12 mouse cellular contexts compared by ENCODE assay signal in genomic region chr11:106588781-106589180, GRCm38 (mm10). TPM values are rescaled to one million over a fixed set of nuclear protein-coding genes. Genes with fewer than 3 reads are reported as not detected.
DNase-seq lines count a peak whose midpoint lies in the region; ATAC-seq and TF ChIP-seq lines count a peak whose summit lies in the region.
"Had no signal": no experiment of that assay in that cellular context is flagged by ENCODE, and none has a peak within 500 bp of the region (broad histone marks: within the 10 kb centered on the region; RNA-seq: fewer than 3 reads in every experiment).

No protein-coding gene starts in this region.

- intact Hi-C loops in heart, adult 2 months (cut with DNase I), result loop anchor here (2.0 kb wide), 1 partner anchor 20 kb away; no protein-coding TSS in a partner anchor
- intact Hi-C loops in heart, postnatal 36 days (cut with DNase I), result no loop called here

- no peak for DNase-seq in heart, adult 2 months
- DNase-seq in heart, postnatal 36 days, result no peak
- peak; percentile 55 for DNase-seq in 416B (ENCODE audit: low read depth)
- DNase-seq in kidney, adult 2 months, result no peak
- no peak for DNase-seq in layer of hippocampus, adult 9-10 months (ENCODE audit: low spot score)
- DNase-seq: adrenal gland, postnatal 25 days; kidney, postnatal 14 days; lung, adult 18-20 months had no signal

- H3K79me2 ChIP-seq in heart, adult 2 months (replicated peaks; ENCODE audit: control insufficient read depth, insufficient read depth, low read length), result peaks cover 3% of the 10 kb centered on the region

- no peaks in the 10 kb centered on the region for H3K27me3 ChIP-seq in heart, adult 2 months (ENCODE audit: control insufficient read depth, insufficient read depth, low read length)
- H3K27me3 ChIP-seq in kidney, adult 2 months (replicated peaks; ENCODE audit: control insufficient read depth, insufficient read depth, low read length), result no peaks in the 10 kb centered on the region
- H3K27me3 ChIP-seq: embryonic facial prominence, embryonic 12.5 days had no signal

- H3K36me3 ChIP-seq in heart, adult 2 months (ENCODE audit: control insufficient read depth, insufficient read depth, low read length), result no peaks in the 10 kb centered on the region
- no peaks in the 10 kb centered on the region for H3K36me3 ChIP-seq in kidney, adult 2 months (ENCODE audit: control insufficient read depth, insufficient read depth, low read length)
- H3K36me3 ChIP-seq: embryonic facial prominence, embryonic 12.5 days; forebrain, embryonic 10.5 days had no signal

- H3K4me1 ChIP-seq in heart, adult 2 months (ENCODE audit: control insufficient read depth, insufficient read depth, low read length), result peaks cover 8% of the 10 kb centered on the region
- peaks cover 20% of the 10 kb centered on the region for H3K4me1 ChIP-seq in brown adipose tissue, adult 24 weeks (ENCODE audit: control insufficient read depth, insufficient read depth, insufficient read length, low read length)
- H3K4me1 ChIP-seq in kidney, adult 2 months (ENCODE audit: control insufficient read depth, insufficient read depth, low read length), result no peaks in the 10 kb centered on the region; the same call in 1 of the 2 replicates

- 18% methylated on average over 8 of the region's 8 CpGs for WGBS in heart, adult 2 months
- 50% methylated on average over 8 of the region's 8 CpGs for WGBS in kidney, adult 2 months

- TF ChIP-seq CTCF in heart, adult 2 months (IDR thresholded peaks at IDR 0.05), result no peak
- TF ChIP-seq CTCF in kidney, adult 2 months (conservative IDR thresholded peaks at IDR 0.05; ENCODE audit: insufficient read depth, insufficient read length, low read depth, low read length), result no peak

- no peak overlapping the region; the same call in 1 of the 2 replicates for H3K27ac ChIP-seq in heart, adult 2 months
- 0 out of 2 replicates have a peak overlapping the region, but pooled peaks have one; percentile 10 for H3K27ac ChIP-seq in brown adipose tissue, adult 24 weeks (replicated peaks; ENCODE audit: low read depth, low read length)
- H3K27ac ChIP-seq in kidney, adult 2 months (ENCODE audit: insufficient read depth, low read depth, low read length), result no peak overlapping the region
- H3K27ac ChIP-seq: embryonic facial prominence, embryonic 12.5 days; forebrain, embryonic 10.5 days had no signal

- TF ChIP-seq POLR2A in heart, adult 2 months (IDR thresholded peaks at IDR 0.05; ENCODE audit: insufficient read depth, low read depth, low read length), result no peak
- no peak for TF ChIP-seq POLR2A in kidney, adult 2 months (IDR thresholded peaks at IDR 0.05; ENCODE audit: low read depth, low read length)

- H3K9ac ChIP-seq in heart, adult 2 months (ENCODE audit: low read depth, low read length), result no peak overlapping the region
- H3K9ac ChIP-seq: embryonic facial prominence, embryonic 12.5 days had no signal

- no peak overlapping the region for H3K4me3 ChIP-seq in heart, adult 2 months
- H3K4me3 ChIP-seq in brown adipose tissue, adult 24 weeks (ENCODE audit: insufficient read depth, low read depth, low read length), result no peak overlapping the region
- no peak overlapping the region for H3K4me3 ChIP-seq in kidney, adult 2 months (ENCODE audit: insufficient read depth, low read depth, low read length)
- H3K4me3 ChIP-seq: embryonic facial prominence, embryonic 12.5 days; forebrain, embryonic 10.5 days had no signal

- 0 out of 2 replicates have a peak, but pooled peaks have one; percentile 45 for TF ChIP-seq EP300 in heart, adult 2 months (IDR thresholded peaks at IDR 0.05; ENCODE audit: insufficient read depth, low read depth, low read length)

- 0 out of 2 replicates have a peak, but pooled peaks have one; percentile 16 for ATAC-seq in megakaryocyte progenitor cell, adult 5-6 weeks (replicated peaks; ENCODE audit: poor library complexity)

RNA-seq across cellular contexts. Expression of gene Tex2, which starts 24.4 kb away (rescaled TPM):
- 10 to 100 TPM; 42.5 to 46.8 TPM for total RNA-seq in heart, adult 2 months (2021)
- 17.2 and 27.1 TPM in 2 replicates for polyA plus RNA-seq in heart, adult 2 months (2012; rRNA removed)
- 10 to 100 TPM; 40.1 to 42.1 TPM for total RNA-seq in heart, postnatal 36 days (2021)
- 32.8 and 33.5 TPM in 2 replicates for polyA plus RNA-seq in brown adipose tissue, adult 24 weeks (2012; ENCODE audit: insufficient read depth, insufficient read length, missing spikeins)
- 48.2 and 52.8 TPM in 2 replicates for total RNA-seq in megakaryocyte progenitor cell, adult 5-6 weeks (2015)
- 77.8 and 78.5 TPM in 2 replicates for total RNA-seq in megakaryocyte progenitor cell, adult 5-6 weeks (2017)
- 33.0 and 37.2 TPM in 2 replicates for polyA plus RNA-seq in kidney, adult 2 months (2012; rRNA removed)
